Mouse (Mus musculus) stomach, postnatal 0 days (tissue): ENCODE measurements at regions not wholly inside any gene's neighbourhood (a gene's known extent, or its start where the extent isn't known, plus 50 kb on each side); places are given as distances from the start of the nearest gene placed in this dataset.
"Not testable (repeated sequence)": the region's sequence is repeated elsewhere in the genome, so short reads cannot be mapped to it uniquely, and the experiment has no call there.

Experiments
- ATAC-seq: fragments of 200-750 bp; cut with Nextera tagmentation; 2 replicates; pipeline ENCODE4 v1.8.0; 2017; ENCODE audit not compliant: low FRiP score, low TSS enrichment
- DNase-seq: peaks from one replicate; pipeline ENCODE4 v3.0.0-alpha.2; 2016; ENCODE audit warnings: low spot score
- H3K27ac ChIP-seq: fragments of 300-500 bp; sonication (generic); replicated peaks from 2 replicates; pipeline ENCODE4 v1.5.1; 2014; ENCODE audit warnings: mild to moderate bottlenecking, control low read depth
- H3K27me3 ChIP-seq: fragments of 300-500 bp; sonication (generic); 2 replicates; pipeline ENCODE4 v1.6.1; 2014; ENCODE audit warnings: low read length; ENCODE audit not compliant: control insufficient read depth, insufficient read depth
- H3K36me3 ChIP-seq: fragments of 300-500 bp; sonication (generic); 2 replicates; pipeline ENCODE4 v1.6.1; 2014; ENCODE audit warnings: low read length, mixed read lengths; ENCODE audit not compliant: control insufficient read depth, insufficient read depth
- H3K4me1 ChIP-seq: fragments of 300-500 bp; sonication (generic); replicated peaks from 2 replicates; pipeline ENCODE4 v1.6.1; 2014; ENCODE audit warnings: antibody characterized with exemption; ENCODE audit not compliant: control insufficient read depth, insufficient read depth
- H3K4me2 ChIP-seq: fragments of 300-500 bp; sonication (generic); replicated peaks from 2 replicates; pipeline ENCODE4 v1.6.1; 2014; ENCODE audit warnings: low read depth, mild to moderate bottlenecking, control low read depth, moderate library complexity
- H3K4me3 ChIP-seq: fragments of 300-500 bp; sonication (generic); 2 replicates; pipeline ENCODE4 v1.5.1; 2014; ENCODE audit warnings: low read depth, low read length, control low read depth
- H3K9ac ChIP-seq: fragments of 300-500 bp; sonication (generic); 2 replicates; pipeline ENCODE4 v1.6.1; 2014; ENCODE audit warnings: mild to moderate bottlenecking, low read length, control low read depth, mixed read lengths
- H3K9me3 ChIP-seq: fragments of 300-500 bp; sonication (generic); 2 replicates; pipeline ENCODE4 v1.6.1; 2016; ENCODE audit warnings: low read length; ENCODE audit not compliant: control insufficient read depth
- CTCF ChIP-seq: IDR thresholded peaks from 2 replicates; pipeline ENCODE4 v1.5.1; 2016; ENCODE audit warnings: antibody characterized with exemption, low read depth, mild to moderate bottlenecking, moderate library complexity
- EP300 ChIP-seq: optimal IDR thresholded peaks from 2 replicates; pipeline ENCODE3; 2016; ENCODE audit warnings: antibody characterized with exemption
- WGBS: fragments of 180-500 bp; shearing (Covaris S2); extraction: QIAGEN DNeasy Blood & Tissue Kit; methylation state at CpG from one replicate; pipeline ENCODE4 v1.1.7; 2014; 5-methylcytosine and 5-hydroxymethylcytosine counted together

DNA sequence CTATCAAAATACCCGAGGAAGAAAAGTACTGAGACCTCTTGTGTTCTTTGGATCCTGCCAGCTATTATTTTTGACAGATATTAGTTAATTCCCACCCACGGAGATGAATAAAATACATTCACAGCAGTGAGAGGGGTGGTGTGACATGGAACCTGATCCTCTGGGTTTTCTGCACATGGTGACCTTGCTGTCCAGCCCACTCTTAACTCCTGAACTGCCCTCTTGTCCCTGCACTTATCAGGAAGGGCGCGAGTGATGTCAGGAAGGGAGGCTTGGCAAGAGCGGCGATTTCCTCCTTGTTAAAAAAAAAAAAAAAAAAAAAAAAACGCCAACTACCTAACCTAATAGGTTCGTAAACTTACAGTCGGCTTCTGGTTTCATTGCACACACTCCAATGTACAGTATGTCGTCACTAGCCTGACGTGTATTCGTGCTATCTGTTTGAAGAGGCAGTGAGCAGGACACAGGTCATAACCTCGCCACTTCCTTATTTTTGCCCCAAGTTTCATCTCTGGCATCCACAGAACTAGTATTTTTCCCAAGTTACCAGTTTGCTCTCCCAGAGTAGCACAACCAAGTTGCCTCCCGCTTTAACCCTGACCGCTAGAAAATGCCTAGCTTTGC is 83.8 kb downstream of the Otx2 start:
- TF ChIP-seq CTCF: no peak
- TF ChIP-seq EP300: no peak
- ATAC-seq (0 out of 2 replicates have a peak, but pooled peaks have one; percentile 59), DNase-seq (no peak)
- H3K4me2 ChIP-seq: no peak overlapping the region
- no peak overlapping the region for H3K4me3 ChIP-seq
- no peaks in the 10 kb centered on the region for H3K36me3 ChIP-seq
- no peaks in the 10 kb centered on the region for H3K4me1 ChIP-seq
- 44% methylated on average over 15 of the region's 15 CpGs for WGBS
- H3K9me3 ChIP-seq: no peaks in the 10 kb centered on the region
- H3K27ac ChIP-seq: no peak overlapping the region
- no peak overlapping the region for H3K9ac ChIP-seq
- H3K27me3 ChIP-seq: no peaks in the 10 kb centered on the region

- Histone ChIP-seq H3K4me3 (no peak overlapping the region), H3K27ac (no peak overlapping the region), H3K4me2 (no peak overlapping the region), H3K27me3 (no peaks in the 10 kb centered on the region), H3K9ac (no peak overlapping the region), H3K36me3 (no peaks in the 10 kb centered on the region), H3K9me3 (no peaks in the 10 kb centered on the region), H3K4me1 (no peaks in the 10 kb centered on the region)
- ATAC-seq: no peak
- TF ChIP-seq EP300 (no peak), CTCF (no peak)
- WGBS: 97% methylated on average over 3 of the region's 3 CpGs
- no peak for DNase-seq
Measured at GRCm38 (mm10) chr14:48585820-48586219, 87.8 kb downstream of the Otx2 start.

- no peak overlapping the region for H3K4me3 ChIP-seq
- no peak overlapping the region for H3K9ac ChIP-seq
- TF ChIP-seq EP300 (no peak), CTCF (no peak)
- H3K27me3 ChIP-seq: no peaks in the 10 kb centered on the region
- no peak overlapping the region for H3K4me2 ChIP-seq
- DNase-seq (no peak), ATAC-seq (no peak)
- no peaks in the 10 kb centered on the region for H3K9me3 ChIP-seq
- no peak overlapping the region for H3K27ac ChIP-seq
- H3K36me3 ChIP-seq: no peaks in the 10 kb centered on the region
- no peaks in the 10 kb centered on the region for H3K4me1 ChIP-seq
- 32% methylated on average over 3 of the region's 3 CpGs for WGBS
Measured at GRCm38 (mm10) chr14:48584571-48584970, 89.0 kb downstream of the Otx2 start.

GRCm38 (mm10) chr14:48583516-48583915 is 90.1 kb downstream of the Otx2 start:
- H3K9ac ChIP-seq: no peak overlapping the region
- no peaks in the 10 kb centered on the region for H3K27me3 ChIP-seq
- H3K9me3 ChIP-seq: no peaks in the 10 kb centered on the region
- DNase-seq (no peak), ATAC-seq (no peak)
- no peaks in the 10 kb centered on the region for H3K36me3 ChIP-seq
- no peak overlapping the region for H3K27ac ChIP-seq
- no peaks in the 10 kb centered on the region for H3K4me1 ChIP-seq
- WGBS: 72% methylated on average over 3 of the region's 3 CpGs
- H3K4me3 ChIP-seq: no peak overlapping the region
- TF ChIP-seq EP300: no peak
- no peak for TF ChIP-seq CTCF
- H3K4me2 ChIP-seq: no peak overlapping the region

DNA sequence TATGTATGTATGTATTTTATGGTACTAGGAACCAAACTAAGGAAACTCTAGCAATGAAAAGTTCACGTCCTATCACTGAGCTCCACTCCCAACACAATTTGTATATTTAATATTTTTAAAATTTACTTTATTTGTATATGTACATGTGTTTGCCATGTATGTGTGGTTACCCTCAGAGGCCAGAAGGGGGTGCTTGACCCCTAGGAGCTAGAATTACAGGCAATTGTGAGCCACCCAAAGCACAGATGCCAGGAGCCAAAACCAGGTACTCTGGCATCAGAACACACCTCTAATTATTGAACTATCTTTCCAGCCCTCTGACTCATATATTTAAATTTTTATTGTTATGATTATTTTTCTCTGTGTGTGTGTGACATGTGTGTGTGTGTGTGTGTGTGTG is 91.5 kb downstream of the Otx2 start:
- Histone ChIP-seq H3K9ac (no peak overlapping the region), H3K27ac (no peak overlapping the region), H3K36me3 (no peaks in the 10 kb centered on the region), H3K4me1 (no peaks in the 10 kb centered on the region), H3K4me2 (no peak overlapping the region), H3K27me3 (no peaks in the 10 kb centered on the region), H3K4me3 (no peak overlapping the region), H3K9me3 (no peaks in the 10 kb centered on the region)
- DNase-seq (no peak), ATAC-seq (no peak)
- TF ChIP-seq EP300 (no peak), CTCF (peak; percentile 56)
- WGBS: 80% methylated on average over 1 of the region's 1 CpGs

DNA sequence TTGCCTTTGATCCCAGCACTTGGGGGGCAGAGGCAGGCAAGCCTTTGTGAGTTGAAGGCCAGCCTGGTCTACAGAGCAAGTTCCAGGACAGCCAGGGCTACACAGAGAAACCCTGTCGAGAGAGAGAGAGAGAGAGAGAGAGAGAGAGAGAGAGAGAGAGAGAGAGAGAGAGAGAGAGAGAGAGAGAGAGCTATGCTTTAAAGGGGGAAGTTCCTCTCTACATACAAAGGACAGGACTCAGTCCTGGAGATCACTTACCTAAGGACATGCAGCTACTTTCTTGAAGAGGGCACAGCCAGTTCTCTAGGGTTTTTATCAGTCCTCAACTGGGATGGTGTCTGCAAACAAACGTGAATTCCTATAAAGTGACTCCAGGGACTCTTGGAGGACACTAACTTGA is 92.3 kb downstream of the Otx2 start:
- H3K27me3 ChIP-seq, DNase-seq, H3K36me3 ChIP-seq, H3K4me2 ChIP-seq, H3K4me1 ChIP-seq, H3K9ac ChIP-seq, H3K4me3 ChIP-seq, ATAC-seq, H3K9me3 ChIP-seq, H3K27ac ChIP-seq: not testable (repeated sequence)
- 21% methylated on average over 2 of the region's 2 CpGs for WGBS
